Mouse (Mus musculus) heart, adult 2 months (tissue): ENCODE results near the gene Ube2cbp.

Experiments
- CTCF ChIP-seq: fragments of 200-600 bp; IDR thresholded peaks from 2 replicates; pipeline ENCODE4 v1.8.1; 2022; ENCODE audit warnings: antibody characterized with exemption, mild to moderate bottlenecking, moderate library complexity
- EP300 ChIP-seq: fragments of 200-500 bp; IDR thresholded peaks from 2 replicates; pipeline ENCODE4 v1.6.1; 2011; ENCODE audit warnings: low read depth, low read length, control low read depth; ENCODE audit not compliant: insufficient read depth
- POLR2A ChIP-seq: fragments of 200-500 bp; IDR thresholded peaks from 2 replicates; pipeline ENCODE4 v1.6.1; 2011; ENCODE audit warnings: mild to moderate bottlenecking, low read depth, low read length, control low read depth; ENCODE audit not compliant: insufficient read depth

GRCm38 (mm10) chr9:86266658-86267057 lies 198.1 kb downstream of the Ube2cbp start:
- no peak for TF ChIP-seq POLR2A
- no peak for TF ChIP-seq CTCF
- TF ChIP-seq EP300 = no peak
